Mouse (Mus musculus): Measurements from ENCODE around the gene Aco1. TPM values are rescaled to one million over a fixed set of nuclear protein-coding genes. Genes with fewer than 3 reads are reported as not detected.

The Aco1 gene
- polyA plus RNA-seq, 2 experiments from 2014 or later = 18.8 to 30.0 TPM

GRCm38 (mm10) chr4:40157500-40158223 lies 14.8 kb downstream of the Aco1 start:
- no peak for ATAC-seq

GRCm38 (mm10) chr4:40158224-40158540 lies 15.3 kb downstream of the Aco1 start:
- ATAC-seq = no peak

GRCm38 (mm10) chr4:40160591-40161434 lies 17.9 kb downstream of the Aco1 start:
- ATAC-seq = no peak

GRCm38 (mm10) chr4:40163646-40164045 lies 20.8 kb downstream of the Aco1 start:
- ATAC-seq = no peak

DNA sequence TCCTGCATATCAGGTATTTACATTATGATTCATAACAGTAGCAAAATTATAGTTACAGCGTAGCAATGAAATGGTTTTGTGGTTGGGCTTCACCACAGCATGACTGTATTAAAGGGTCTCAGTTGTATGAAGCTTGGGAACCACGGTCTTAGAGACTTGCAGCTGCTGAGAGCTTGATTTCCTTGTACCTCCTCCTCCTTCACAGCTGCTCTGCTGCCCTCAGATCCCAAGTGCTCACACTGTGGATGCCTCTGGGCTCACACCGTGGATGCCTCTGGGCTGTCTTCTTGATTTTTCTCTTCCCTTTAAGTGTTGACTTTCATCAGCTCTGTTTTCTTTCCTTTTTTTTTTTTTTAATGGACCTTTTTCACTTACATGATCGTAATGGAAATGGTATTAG lies 28.6 kb downstream of the Aco1 start:
- ATAC-seq = no peak

DNA sequence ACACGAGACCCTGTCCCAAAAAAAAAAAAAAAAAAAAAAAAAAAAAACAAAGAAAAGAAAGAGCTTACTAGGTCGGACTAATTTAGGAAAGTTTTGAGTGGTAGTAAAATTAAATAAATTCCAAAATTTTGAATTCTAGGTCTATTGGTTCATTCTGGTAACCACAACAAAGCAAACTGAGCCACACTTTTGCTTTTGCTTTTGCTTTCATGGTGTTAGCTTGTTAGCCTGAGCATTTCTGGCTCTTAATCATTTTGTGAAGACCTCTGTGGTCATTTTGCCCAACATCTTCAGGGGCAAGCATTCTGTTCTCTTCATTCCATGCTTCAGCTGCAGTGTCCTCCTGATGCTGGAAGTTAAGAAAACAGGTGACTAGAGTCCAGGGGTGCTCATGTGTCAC lies 29.5 kb downstream of the Aco1 start:
- ATAC-seq = peak; percentile 89

DNA sequence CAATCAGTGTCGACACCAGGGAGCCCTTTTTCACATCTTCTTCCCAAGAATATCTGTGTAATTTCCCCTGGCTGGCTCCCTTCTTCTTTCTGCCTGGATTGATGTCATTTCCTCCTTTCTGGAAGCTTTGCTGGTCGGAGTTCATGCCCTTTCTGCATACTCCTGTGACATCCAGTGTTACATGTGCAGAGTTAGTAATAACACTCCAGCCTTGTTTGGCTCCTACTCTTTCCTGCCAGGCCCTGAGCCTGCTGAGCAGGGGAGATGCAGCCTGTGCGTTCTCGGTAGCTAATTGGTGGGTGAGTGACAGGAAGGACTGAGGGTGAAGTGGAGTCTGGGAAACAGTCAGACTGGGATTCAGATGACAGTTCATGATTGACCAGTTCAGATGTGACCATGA lies 31.4 kb downstream of the Aco1 start:
- no peak for ATAC-seq

DNA sequence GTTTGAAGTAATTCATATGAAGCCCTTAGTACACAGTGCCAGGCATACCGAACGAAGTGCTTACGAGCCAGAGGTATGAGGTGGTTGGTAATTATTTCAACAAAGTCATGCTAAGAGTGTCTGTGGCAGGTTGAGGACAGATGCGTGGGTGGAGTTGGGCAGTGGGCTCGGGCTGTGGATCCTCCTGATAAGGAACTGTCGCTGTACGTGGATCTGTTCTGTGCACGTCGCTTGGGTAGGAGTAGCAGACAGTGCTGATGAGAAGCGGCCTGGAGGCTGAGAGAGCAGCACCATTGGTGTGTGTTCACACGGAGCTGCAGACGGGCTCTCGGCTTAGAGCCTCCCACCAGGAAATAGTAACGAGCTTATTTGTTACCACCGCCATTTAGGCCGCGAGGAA lies 35.7 kb downstream of the Aco1 start:
- ATAC-seq = no peak

DNA sequence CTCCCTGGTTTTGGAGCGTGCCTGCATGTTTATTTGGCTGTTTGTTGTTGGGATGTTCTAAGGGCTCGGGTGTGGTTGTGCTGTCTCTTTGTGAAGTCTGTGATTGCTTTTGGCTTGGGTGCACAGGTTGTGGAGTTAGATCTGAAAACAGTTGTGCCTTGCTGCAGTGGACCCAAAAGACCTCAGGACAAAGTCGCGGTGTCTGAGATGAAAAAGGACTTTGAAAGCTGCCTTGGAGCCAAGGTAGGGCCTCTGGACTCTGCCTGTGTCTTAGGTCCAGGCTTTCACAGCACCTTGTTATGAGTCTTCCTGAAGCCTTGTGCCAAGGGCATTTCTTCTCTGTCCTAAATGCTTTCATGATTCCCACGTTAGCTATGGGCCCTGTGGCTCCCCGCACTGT lies 37.2 kb downstream of the Aco1 start:
- no peak for ATAC-seq

DNA sequence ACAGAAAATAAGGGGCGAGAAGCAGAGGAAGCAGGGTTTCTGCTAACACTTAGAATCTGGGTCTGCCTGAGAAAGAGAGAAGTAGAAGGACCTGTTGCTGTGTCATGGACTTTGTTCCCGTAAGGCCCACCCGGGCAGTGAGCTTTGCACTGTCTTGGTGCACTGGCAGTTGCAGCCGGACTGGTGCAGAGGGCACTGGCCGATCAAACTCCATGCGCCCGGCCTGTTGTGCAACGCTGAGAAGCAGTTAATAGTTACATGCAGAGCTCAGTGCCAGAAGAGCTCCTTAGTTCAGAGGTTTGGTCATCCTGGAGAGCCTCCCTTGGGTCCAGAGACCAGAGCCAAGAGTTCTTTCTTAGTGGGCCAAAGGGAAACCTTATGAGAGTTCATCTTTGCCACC lies 38.8 kb downstream of the Aco1 start:
- no peak for ATAC-seq

- peak; percentile 87 for ATAC-seq
Measured at GRCm38 (mm10) chr4:40182651-40183320, 39.9 kb downstream of the Aco1 start.

- ATAC-seq = no peak
Measured at GRCm38 (mm10) chr4:40183781-40184180, 40.9 kb downstream of the Aco1 start.

GRCm38 (mm10) chr4:40184470-40184869 lies 41.6 kb downstream of the Aco1 start:
- ATAC-seq = no peak

- ATAC-seq = no peak
Measured at GRCm38 (mm10) chr4:40187956-40188355, 45.1 kb downstream of the Aco1 start.

DNA sequence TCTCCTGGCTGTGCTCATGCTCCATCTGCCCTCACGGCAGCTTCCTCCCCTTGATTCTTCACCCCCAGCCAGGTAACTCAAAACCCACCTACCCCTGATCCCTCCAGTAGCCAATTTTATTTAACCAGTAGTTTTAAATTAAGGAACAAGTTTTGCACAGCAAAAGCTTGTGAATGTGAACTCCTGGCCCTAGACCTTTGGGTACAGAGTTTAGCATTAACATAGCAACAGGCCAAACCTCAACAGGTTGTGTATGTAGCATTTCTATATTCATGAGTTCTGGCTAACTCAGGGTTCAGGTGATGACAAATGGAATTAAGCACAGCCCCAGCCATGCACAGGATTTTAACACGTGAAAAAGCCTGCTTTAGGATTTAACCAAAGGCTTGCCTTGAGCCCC lies 49.4 kb downstream of the Aco1 start:
- ATAC-seq = no peak

GRCm38 (mm10) chr4:40193461-40193860 lies 50.6 kb downstream of the Aco1 start:
- no peak for ATAC-seq

- ATAC-seq = no peak
Measured at GRCm38 (mm10) chr4:40195336-40195735, 52.5 kb downstream of the Aco1 start.

GRCm38 (mm10) chr4:40202205-40202604 lies 59.3 kb downstream of the Aco1 start:
- ATAC-seq = no peak

DNA sequence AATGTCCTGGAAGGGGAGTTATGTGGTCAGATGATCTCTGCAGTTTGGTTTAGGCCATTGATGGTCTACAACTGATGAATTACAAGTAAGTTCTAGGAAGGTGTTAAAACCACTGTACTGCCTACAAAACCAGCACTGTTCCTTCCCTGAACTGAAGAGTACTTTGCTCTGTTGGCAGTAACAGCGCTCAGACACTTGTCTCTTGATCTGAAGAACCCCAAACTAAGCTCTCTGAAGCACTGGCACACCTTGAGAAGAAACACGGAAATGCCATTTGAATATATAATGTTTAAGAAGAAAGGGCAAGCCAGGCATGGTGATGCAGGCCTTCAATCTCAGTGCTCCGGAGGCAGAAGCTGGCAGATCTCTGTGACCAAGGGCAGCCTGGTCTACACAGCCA lies 61.5 kb downstream of the Aco1 start:
- ATAC-seq = no peak

DNA sequence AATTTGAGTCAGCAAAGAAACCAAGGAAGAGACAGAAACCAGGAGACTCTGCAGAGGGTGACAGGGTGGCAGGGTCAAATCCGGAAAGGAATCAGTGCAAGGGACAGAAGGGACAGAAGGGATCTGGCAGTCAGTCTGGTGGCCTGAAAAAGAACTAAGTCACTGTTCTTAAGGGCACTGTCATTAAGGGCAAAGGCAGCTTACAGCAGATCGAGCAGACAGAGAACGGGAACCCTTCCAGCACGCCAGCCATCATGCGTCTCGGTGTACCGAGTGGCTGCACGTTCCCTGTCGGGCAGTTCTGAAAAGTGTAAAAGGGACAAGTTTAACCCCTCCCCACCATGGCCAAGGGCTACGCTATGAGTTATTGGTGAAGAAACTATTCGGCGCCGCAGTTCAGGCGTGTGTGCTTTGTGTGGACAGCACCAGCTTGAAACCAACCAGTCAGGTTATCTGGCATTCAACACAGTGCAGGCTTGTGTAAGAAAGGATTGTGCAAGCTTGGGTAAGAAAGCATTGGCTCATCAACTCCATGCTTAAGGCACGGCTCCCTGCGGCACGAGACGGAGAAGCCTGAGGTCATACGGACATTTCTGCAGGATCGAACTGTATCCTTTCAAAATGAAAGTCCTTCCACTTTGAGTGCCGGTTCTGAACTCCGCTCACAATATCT lies 62.5 kb downstream of the Aco1 start:
- no peak for ATAC-seq

- ATAC-seq = no peak
Measured at GRCm38 (mm10) chr4:40207701-40208100, 64.8 kb downstream of the Aco1 start.

- ATAC-seq = no peak
Measured at GRCm38 (mm10) chr4:40212177-40212576, 69.3 kb downstream of the Aco1 start.

DNA sequence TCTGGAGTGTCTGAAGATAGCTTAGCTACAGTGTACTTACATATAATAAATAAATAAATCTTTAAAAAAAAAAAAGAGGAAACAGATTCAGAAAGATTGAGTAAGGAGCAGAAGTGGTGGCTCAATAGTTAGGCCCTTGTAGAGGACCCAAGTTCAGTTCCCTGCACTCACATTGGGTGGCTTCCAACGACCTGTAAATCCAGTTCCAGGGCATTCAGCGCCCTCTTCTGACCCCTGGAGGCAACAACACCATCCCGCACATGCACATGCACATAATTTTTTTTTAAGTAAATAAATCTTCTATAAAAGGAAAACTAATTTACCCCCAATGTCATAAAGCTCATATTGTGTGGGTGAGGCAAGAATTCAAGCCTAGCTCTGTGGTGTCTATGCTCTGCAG lies 75.0 kb downstream of the Aco1 start:
- no peak for ATAC-seq

Data from CD4-positive, CD25-positive, alpha-beta regulatory T cell, adult 4 months (primary cell).